Mouse (Mus musculus) E14TG2a.4 (cell line): Measurements from ENCODE around the gene Piwil1.

Experiments
- H3K27me3 ChIP-seq: 2 replicates; pipeline ENCODE4 v1.6.1; 2014; ENCODE audit warnings: low read length, control low read depth; ENCODE audit not compliant: insufficient read depth
- H3K36me3 ChIP-seq: 2 replicates; pipeline ENCODE4 v1.6.1; 2014; ENCODE audit warnings: low read length, control low read depth; ENCODE audit not compliant: insufficient read depth
- H3K4me1 ChIP-seq: replicated peaks from 2 replicates; pipeline ENCODE4 v1.6.1; 2014; ENCODE audit warnings: low read depth, low read length, control low read depth
- H3K4me3 ChIP-seq: replicated peaks from 2 replicates; pipeline ENCODE4 v1.5.1; 2014; ENCODE audit warnings: mild to moderate bottlenecking, low read length
- H3K9me3 ChIP-seq: 2 replicates; pipeline ENCODE4 v1.6.1; 2014; ENCODE audit warnings: low read length, control low read depth
- CTCF ChIP-seq: conservative IDR thresholded peaks from 2 replicates; pipeline ENCODE4 v1.5.1; 2014; ENCODE audit warnings: low read length
- NANOG ChIP-seq: IDR thresholded peaks from 2 replicates; pipeline ENCODE4 v1.6.1; 2014; ENCODE audit warnings: borderline replicate concordance, low read length, mixed read lengths
- POU5F1 ChIP-seq: IDR thresholded peaks from 2 replicates; pipeline ENCODE4 v1.6.1; 2014; ENCODE audit warnings: low read length, borderline replicate concordance

The Piwil1 gene

DNA sequence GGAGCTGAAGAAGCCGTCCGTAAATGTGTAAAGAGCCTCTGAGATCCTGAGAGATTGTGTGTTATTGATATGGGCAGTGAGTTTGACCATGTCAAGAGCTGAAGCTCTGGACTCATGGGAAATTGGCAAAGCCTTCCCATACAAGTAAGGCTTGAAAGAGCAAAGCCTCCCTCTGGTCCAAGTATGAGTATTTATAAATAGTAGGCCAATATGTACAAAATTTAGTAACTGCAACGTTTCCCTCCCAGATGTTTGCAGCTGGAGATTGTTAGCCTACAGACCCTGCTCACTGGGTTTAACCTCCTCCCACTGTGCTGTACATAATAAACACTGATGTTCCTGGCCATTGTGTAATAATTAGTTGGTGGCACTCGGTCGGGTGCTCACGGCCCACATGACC is 24.5 kb upstream of the Piwil1 start:
- TF ChIP-seq CTCF (no peak), NANOG (no peak), POU5F1 (no peak)
- peaks cover 7% of the 10 kb centered on the region; the same call in 1 of the 2 replicates for H3K9me3 ChIP-seq
- no peaks in the 10 kb centered on the region for H3K36me3 ChIP-seq
- H3K27me3 ChIP-seq = no peaks in the 10 kb centered on the region
- peaks cover 3% of the 10 kb centered on the region; the same call in 1 of the 2 replicates for H3K4me1 ChIP-seq
- H3K4me3 ChIP-seq = no peak overlapping the region

DNA sequence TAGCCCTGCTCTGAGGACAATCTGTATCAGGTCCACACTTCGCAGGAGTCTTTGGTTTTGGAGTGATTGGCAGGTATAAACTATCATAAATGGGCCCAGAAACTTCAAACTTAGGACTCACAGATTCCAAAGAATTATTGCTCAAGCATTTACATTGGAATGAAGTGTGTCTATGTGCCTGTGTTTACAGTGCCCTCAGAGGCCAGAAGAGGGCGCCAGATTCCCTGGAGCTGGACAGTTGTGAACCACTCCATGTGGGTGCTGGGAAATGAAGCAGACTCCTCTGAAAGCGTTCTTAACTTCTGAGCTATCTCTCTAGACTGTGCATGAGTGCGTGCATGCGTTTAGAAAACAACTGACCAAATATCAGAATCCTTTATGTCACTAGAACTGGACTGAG is 20.9 kb upstream of the Piwil1 start:
- Histone ChIP-seq H3K36me3 (no peaks in the 10 kb centered on the region), H3K4me1 (no peaks in the 10 kb centered on the region), H3K9me3 (peaks cover 16% of the 10 kb centered on the region; the same call in 1 of the 2 replicates), H3K4me3 (no peak overlapping the region), H3K27me3 (peaks cover 9% of the 10 kb centered on the region)
- peak; percentile 81 for TF ChIP-seq CTCF
- no peak for TF ChIP-seq NANOG
- TF ChIP-seq POU5F1 = no peak

DNA sequence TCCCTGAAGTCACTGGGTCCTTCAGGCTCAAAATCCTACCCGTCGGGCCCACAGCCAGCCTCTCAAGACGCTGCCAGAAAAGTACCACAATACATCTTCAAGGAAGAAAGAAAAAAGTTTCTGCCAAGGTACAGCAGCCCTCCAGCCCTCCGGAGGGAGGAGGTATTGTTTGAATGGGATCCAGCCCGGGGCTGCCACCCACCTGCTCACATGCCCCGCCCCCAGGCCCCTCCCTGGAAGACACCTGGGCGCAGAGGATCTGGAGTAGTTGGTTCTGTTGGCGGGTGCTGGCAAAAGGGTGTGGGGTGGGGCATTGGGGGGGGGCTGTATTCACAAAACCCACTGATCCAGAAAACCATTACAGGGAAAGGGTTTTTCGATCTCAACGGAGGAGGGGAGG is 18.1 kb upstream of the Piwil1 start:
- Histone ChIP-seq H3K4me1 (no peaks in the 10 kb centered on the region), H3K4me3 (no peak overlapping the region), H3K9me3 (peaks cover 17% of the 10 kb centered on the region), H3K27me3 (peaks cover 9% of the 10 kb centered on the region), H3K36me3 (no peaks in the 10 kb centered on the region)
- TF ChIP-seq NANOG (no peak), CTCF (no peak), POU5F1 (no peak)

DNA sequence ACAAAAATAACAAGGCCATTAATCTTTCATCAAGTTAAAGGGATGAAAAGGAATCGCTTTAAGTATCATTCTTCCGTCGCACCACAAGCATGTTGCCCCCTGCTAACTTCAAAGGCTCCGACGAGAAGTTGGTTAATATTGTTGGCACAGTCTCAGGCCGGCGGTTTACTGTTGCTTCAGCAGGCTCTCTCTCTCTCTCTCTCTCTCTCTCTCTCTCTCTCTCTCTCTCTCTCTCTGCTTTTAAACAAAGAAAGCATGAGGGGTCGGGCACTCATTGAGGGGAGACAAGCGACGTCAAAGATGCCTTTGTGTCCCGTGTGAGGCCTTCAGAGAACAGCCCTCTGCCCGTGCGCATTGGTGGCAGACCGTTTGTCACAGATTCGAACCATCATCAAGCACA is 17.7 kb upstream of the Piwil1 start:
- peaks cover 9% of the 10 kb centered on the region for H3K27me3 ChIP-seq
- no peak for TF ChIP-seq POU5F1
- no peak for TF ChIP-seq NANOG
- TF ChIP-seq CTCF = no peak

DNA sequence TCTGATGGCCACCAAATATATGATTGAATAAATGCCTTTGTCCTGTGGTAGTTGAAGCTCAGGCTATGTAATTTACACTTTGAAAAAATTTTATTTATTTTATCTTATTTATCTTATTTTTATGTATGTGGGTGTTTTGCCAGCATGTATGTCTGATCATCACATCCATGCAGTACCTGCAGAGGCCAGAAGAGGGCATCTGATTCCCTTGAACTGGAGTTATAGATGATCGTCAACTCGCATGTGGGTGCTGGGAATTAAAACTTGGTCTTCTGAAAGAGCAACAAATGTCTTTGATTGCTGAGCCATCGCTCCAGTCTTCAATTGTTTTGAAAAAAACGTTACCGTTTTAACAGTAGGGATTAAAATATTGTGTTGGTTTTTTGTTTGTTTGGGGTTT is 15.2 kb upstream of the Piwil1 start:
- Histone ChIP-seq H3K27me3 (peaks cover 9% of the 10 kb centered on the region), H3K9me3 (peaks cover 14% of the 10 kb centered on the region), H3K36me3 (no peaks in the 10 kb centered on the region), H3K4me1 (no peaks in the 10 kb centered on the region), H3K4me3 (no peak overlapping the region)
- TF ChIP-seq CTCF (peak; percentile 51), NANOG (no peak), POU5F1 (no peak)

More for the DNA sequence above, 17.7 kb upstream of the Piwil1 start:
- Histone ChIP-seq H3K36me3 (no peaks in the 10 kb centered on the region), H3K9me3 (peaks cover 14% of the 10 kb centered on the region), H3K4me3 (no peak overlapping the region), H3K4me1 (no peaks in the 10 kb centered on the region)

DNA sequence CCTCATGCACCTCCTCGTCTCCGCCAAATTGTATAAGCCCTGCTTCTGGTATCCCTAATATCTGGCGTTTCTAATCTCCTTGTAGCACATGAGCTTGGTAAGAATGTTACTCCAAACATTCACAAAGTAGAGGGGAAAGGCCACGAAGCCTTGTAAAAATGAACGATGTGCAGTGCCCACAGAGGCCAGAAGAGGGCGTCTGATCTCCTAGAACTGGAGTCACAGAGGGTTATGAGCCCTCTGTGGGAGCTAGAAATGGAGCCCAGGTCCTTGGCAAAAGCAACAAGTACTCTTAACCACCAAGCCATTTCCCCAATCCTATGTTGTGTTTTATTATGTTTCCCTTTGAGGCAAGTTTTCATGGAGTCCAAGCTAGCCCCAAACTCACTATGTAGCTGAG is 8.2 kb upstream of the Piwil1 start:
- H3K9me3 ChIP-seq = no peaks in the 10 kb centered on the region; the same call in 1 of the 2 replicates
- no peak for TF ChIP-seq NANOG
- TF ChIP-seq CTCF = peak; percentile 59
- no peaks in the 10 kb centered on the region for H3K36me3 ChIP-seq
- no peak overlapping the region for H3K4me3 ChIP-seq
- peaks cover 12% of the 10 kb centered on the region for H3K27me3 ChIP-seq
- peaks cover 14% of the 10 kb centered on the region for H3K4me1 ChIP-seq

DNA sequence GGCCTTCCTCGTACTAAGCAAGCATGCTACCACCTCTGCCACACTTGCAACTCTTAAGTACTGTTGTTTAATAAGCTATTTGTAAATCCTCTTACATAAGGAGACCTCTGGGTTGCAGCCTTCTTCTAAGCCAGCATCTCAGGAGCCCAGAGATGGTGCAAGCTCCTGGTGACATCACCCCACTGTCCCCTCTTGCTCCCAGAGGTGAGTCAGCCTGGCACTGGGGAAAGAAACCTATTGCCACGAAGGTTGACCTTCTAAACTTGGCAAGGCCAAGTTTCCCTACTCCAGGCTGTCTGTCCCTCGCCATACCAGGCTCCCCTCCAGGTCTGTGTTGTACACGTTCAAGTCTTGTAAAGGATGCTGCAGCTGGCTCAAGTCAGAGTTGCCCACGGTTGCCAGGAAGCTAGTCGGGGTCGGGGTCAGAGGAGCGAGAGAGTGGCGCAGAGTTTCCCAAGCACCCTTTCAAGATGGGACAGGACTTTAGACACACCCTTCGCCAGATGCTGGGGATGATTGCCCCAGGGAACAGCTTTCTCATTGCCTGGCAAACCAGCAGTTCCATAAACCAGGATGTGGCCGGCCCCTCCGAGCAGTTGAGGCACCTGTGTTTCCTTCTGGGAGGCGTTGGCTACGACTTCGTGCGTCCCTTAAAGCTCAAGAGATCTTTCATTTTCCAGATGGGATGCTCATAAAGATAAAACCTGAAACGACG is 7.6 kb upstream of the Piwil1 start:
- H3K4me1 ChIP-seq = peaks cover 18% of the 10 kb centered on the region
- H3K9me3 ChIP-seq = no peaks in the 10 kb centered on the region; the same call in 1 of the 2 replicates
- no peak overlapping the region for H3K4me3 ChIP-seq
- peaks cover 12% of the 10 kb centered on the region for H3K27me3 ChIP-seq
- no peak for TF ChIP-seq NANOG
- TF ChIP-seq CTCF = no peak
- TF ChIP-seq POU5F1 = no peak
- H3K36me3 ChIP-seq = no peaks in the 10 kb centered on the region

DNA sequence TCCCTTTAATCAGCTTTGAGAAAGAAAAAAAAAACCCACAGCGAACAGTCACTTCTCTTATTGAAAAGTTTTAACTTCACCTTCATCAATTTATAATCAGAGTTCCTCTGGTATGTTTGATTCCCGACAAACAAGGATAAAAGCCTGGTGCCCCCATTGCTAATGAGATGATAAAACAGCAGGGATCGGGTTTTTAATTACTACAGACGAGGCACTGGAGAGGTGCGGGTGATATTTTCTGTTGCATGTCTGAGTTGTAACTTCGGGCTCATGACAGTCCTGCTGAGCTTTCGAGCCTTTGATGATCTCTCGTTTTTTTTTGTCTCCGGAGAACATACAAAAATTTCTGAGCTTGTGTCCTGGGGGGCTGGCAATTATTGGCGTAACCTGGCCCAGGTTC is 5.5 kb upstream of the Piwil1 start:
- Histone ChIP-seq H3K4me3 (no peak overlapping the region), H3K4me1 (peaks cover 26% of the 10 kb centered on the region), H3K9me3 (no peaks in the 10 kb centered on the region; the same call in 1 of the 2 replicates), H3K36me3 (no peaks in the 10 kb centered on the region), H3K27me3 (peaks cover 16% of the 10 kb centered on the region)
- TF ChIP-seq CTCF (no peak), POU5F1 (no peak), NANOG (no peak)

DNA sequence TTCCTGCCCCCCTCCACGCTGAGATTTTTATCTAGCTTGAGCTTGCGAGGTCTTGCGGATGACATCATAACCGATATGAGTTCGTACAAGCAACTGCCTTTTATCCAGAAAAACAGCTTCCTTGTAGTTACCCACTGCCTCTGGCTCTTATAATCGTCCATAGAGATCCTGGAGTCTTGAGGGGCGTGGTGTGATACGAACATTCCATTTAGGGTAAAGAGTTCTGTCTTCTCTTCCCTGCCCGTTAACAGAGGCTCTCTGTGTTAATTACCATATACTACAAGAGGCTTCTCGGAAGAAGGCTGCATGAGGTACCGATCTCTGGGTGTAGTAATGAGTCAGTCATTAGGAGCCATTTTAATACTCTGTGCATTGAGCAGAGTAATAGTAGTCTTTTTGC is 1.6 kb upstream of the Piwil1 start:
- no peak for TF ChIP-seq POU5F1
- no peak for TF ChIP-seq NANOG
- TF ChIP-seq CTCF = no peak

More for the DNA sequence above, 1.6 kb upstream of the Piwil1 start:
- Histone ChIP-seq H3K27me3 (peaks cover 14% of the 10 kb centered on the region), H3K4me3 (no peak overlapping the region), H3K9me3 (no peaks in the 10 kb centered on the region; the same call in 1 of the 2 replicates), H3K36me3 (no peaks in the 10 kb centered on the region), H3K4me1 (peaks cover 40% of the 10 kb centered on the region)
